Mouse (Mus musculus): ENCODE measurements at regions not wholly inside any gene's neighbourhood (a gene's known extent, or its start where the extent isn't known, plus 50 kb on each side); places are given as distances from the start of the nearest gene placed in this dataset.

- TF ChIP-seq CTCF (IDR thresholded peaks at IDR 0.05; ENCODE audit: extremely low read depth, insufficient read depth, insufficient read length, insufficient replicate concordance), result no peak
- TF ChIP-seq POLR2A (IDR thresholded peaks at IDR 0.05; ENCODE audit: low read depth, low read length), result no peak
These were observed 375.2 kb downstream of the Sox11 start for GRCm38 (mm10) chr12:26967018-26967737.
